Mouse (Mus musculus): ENCODE data around the gene Foxp1. TPM values are rescaled to one million over a fixed set of nuclear protein-coding genes. Genes with fewer than 3 reads are reported as not detected.

Foxp1 gene
- polyA plus RNA-seq, 1 experiment from 2014 or later, result 89.2 TPM

GRCm38 (mm10) chr6:99350566-99350965 lies 172.0 kb downstream of the Foxp1 start:
- WGBS, result 80% methylated on average over 3 of the region's 3 CpGs
- H3K4me1 ChIP-seq (ENCODE audit: control insufficient read depth, insufficient read depth, low read length), result no peaks in the 10 kb centered on the region
- no peak overlapping the region for H3K4me2 ChIP-seq (ENCODE audit: low read length)
- ATAC-seq (ENCODE audit: low FRiP score, low TSS enrichment) (no peak), DNase-seq (no peak)
- no peaks in the 10 kb centered on the region for H3K36me3 ChIP-seq (ENCODE audit: control insufficient read depth, insufficient read depth, low read length)
- H3K4me3 ChIP-seq (replicated peaks; ENCODE audit: low read depth, low read length), result no peak overlapping the region
- H3K9me3 ChIP-seq (ENCODE audit: control insufficient read depth, low read length), result no peaks in the 10 kb centered on the region
- H3K27ac ChIP-seq (replicated peaks; ENCODE audit: low read depth, low read length), result no peak overlapping the region
- no peak overlapping the region for H3K9ac ChIP-seq (replicated peaks; ENCODE audit: low read length)
- no peaks in the 10 kb centered on the region for H3K27me3 ChIP-seq (ENCODE audit: control insufficient read depth, insufficient read depth, low read length)

- Histone ChIP-seq H3K9me3 (ENCODE audit: control insufficient read depth, low read length) (no peaks in the 10 kb centered on the region), H3K4me3 (replicated peaks; ENCODE audit: low read depth, low read length) (no peak overlapping the region), H3K4me1 (ENCODE audit: control insufficient read depth, insufficient read depth, low read length) (no peaks in the 10 kb centered on the region), H3K9ac (replicated peaks; ENCODE audit: low read length) (no peak overlapping the region), H3K27me3 (ENCODE audit: control insufficient read depth, insufficient read depth, low read length) (no peaks in the 10 kb centered on the region), H3K4me2 (ENCODE audit: low read length) (no peak overlapping the region), H3K27ac (replicated peaks; ENCODE audit: low read depth, low read length) (no peak overlapping the region), H3K36me3 (ENCODE audit: control insufficient read depth, insufficient read depth, low read length) (no peaks in the 10 kb centered on the region)
- no peak for ATAC-seq (ENCODE audit: low FRiP score, low TSS enrichment)
- 92% methylated on average over 5 of the region's 5 CpGs for WGBS
- DNase-seq, result no peak
Observed at GRCm38 (mm10) chr6:99350156-99350555, 172.4 kb downstream of the Foxp1 start.

GRCm38 (mm10) chr6:99347836-99348235 lies 174.7 kb downstream of the Foxp1 start:
- Histone ChIP-seq H3K9ac (replicated peaks; ENCODE audit: low read length) (no peak overlapping the region), H3K27me3 (ENCODE audit: control insufficient read depth, insufficient read depth, low read length) (no peaks in the 10 kb centered on the region), H3K36me3 (ENCODE audit: control insufficient read depth, insufficient read depth, low read length) (no peaks in the 10 kb centered on the region), H3K4me1 (ENCODE audit: control insufficient read depth, insufficient read depth, low read length) (no peaks in the 10 kb centered on the region), H3K4me3 (replicated peaks; ENCODE audit: low read depth, low read length) (no peak overlapping the region), H3K9me3 (ENCODE audit: control insufficient read depth, low read length) (no peaks in the 10 kb centered on the region), H3K4me2 (ENCODE audit: low read length) (no peak overlapping the region), H3K27ac (replicated peaks; ENCODE audit: low read depth, low read length) (no peak overlapping the region)
- peak; percentile 18 for DNase-seq
- ATAC-seq (ENCODE audit: low FRiP score, low TSS enrichment), result no peak
- 50% methylated on average over 10 of the region's 10 CpGs for WGBS

GRCm38 (mm10) chr6:99344966-99345365 lies 177.6 kb downstream of the Foxp1 start:
- DNase-seq, result no peak
- Histone ChIP-seq H3K9ac (replicated peaks; ENCODE audit: low read length) (no peak overlapping the region), H3K36me3 (ENCODE audit: control insufficient read depth, insufficient read depth, low read length) (no peaks in the 10 kb centered on the region), H3K9me3 (ENCODE audit: control insufficient read depth, low read length) (no peaks in the 10 kb centered on the region), H3K4me2 (ENCODE audit: low read length) (no peak overlapping the region), H3K27ac (replicated peaks; ENCODE audit: low read depth, low read length) (no peak overlapping the region), H3K4me1 (ENCODE audit: control insufficient read depth, insufficient read depth, low read length) (no peaks in the 10 kb centered on the region), H3K4me3 (replicated peaks; ENCODE audit: low read depth, low read length) (no peak overlapping the region), H3K27me3 (ENCODE audit: control insufficient read depth, insufficient read depth, low read length) (no peaks in the 10 kb centered on the region)
- no peak for ATAC-seq (ENCODE audit: low FRiP score, low TSS enrichment)
- 95% methylated on average over 7 of the region's 7 CpGs for WGBS

- no peaks in the 10 kb centered on the region for H3K36me3 ChIP-seq (ENCODE audit: control insufficient read depth, insufficient read depth, low read length)
- 0 out of 2 replicates have a peak, but pooled peaks cover 1% of the 10 kb centered on the region for H3K4me1 ChIP-seq (ENCODE audit: control insufficient read depth, insufficient read depth, low read length)
- WGBS, result 97% methylated on average over 3 of the region's 3 CpGs
- no peak overlapping the region for H3K4me2 ChIP-seq (ENCODE audit: low read length)
- no peak overlapping the region for H3K4me3 ChIP-seq (replicated peaks; ENCODE audit: low read depth, low read length)
- no peak overlapping the region for H3K27ac ChIP-seq (replicated peaks; ENCODE audit: low read depth, low read length)
- no peaks in the 10 kb centered on the region for H3K9me3 ChIP-seq (ENCODE audit: control insufficient read depth, low read length)
- no peak overlapping the region for H3K9ac ChIP-seq (replicated peaks; ENCODE audit: low read length)
- DNase-seq, result no peak
- ATAC-seq (ENCODE audit: low FRiP score, low TSS enrichment), result no peak
- H3K27me3 ChIP-seq (ENCODE audit: control insufficient read depth, insufficient read depth, low read length), result no peaks in the 10 kb centered on the region
Observed at GRCm38 (mm10) chr6:99344357-99344756, 178.2 kb downstream of the Foxp1 start.

- H3K9ac ChIP-seq (replicated peaks; ENCODE audit: low read length), result no peak overlapping the region
- H3K27me3 ChIP-seq (ENCODE audit: control insufficient read depth, insufficient read depth, low read length), result no peaks in the 10 kb centered on the region
- H3K36me3 ChIP-seq (ENCODE audit: control insufficient read depth, insufficient read depth, low read length), result no peaks in the 10 kb centered on the region
- no peaks in the 10 kb centered on the region for H3K9me3 ChIP-seq (ENCODE audit: control insufficient read depth, low read length)
- H3K4me2 ChIP-seq (ENCODE audit: low read length), result no peak overlapping the region
- no peak overlapping the region for H3K4me3 ChIP-seq (replicated peaks; ENCODE audit: low read depth, low read length)
- DNase-seq, result no peak
- peaks cover 6% of the 10 kb centered on the region; the same call in 1 of the 2 replicates for H3K4me1 ChIP-seq (ENCODE audit: control insufficient read depth, insufficient read depth, low read length)
- no peak for ATAC-seq (ENCODE audit: low FRiP score, low TSS enrichment)
- 93% methylated on average over 3 of the region's 3 CpGs for WGBS
- H3K27ac ChIP-seq (replicated peaks; ENCODE audit: low read depth, low read length), result no peak overlapping the region
Observed at GRCm38 (mm10) chr6:99343815-99344214, 178.7 kb downstream of the Foxp1 start.

- WGBS, result 98% methylated on average over 3 of the region's 3 CpGs
- H3K36me3 ChIP-seq (ENCODE audit: control insufficient read depth, insufficient read depth, low read length), result no peaks in the 10 kb centered on the region
Observed at GRCm38 (mm10) chr6:99342416-99342815, 180.1 kb downstream of the Foxp1 start.

GRCm38 (mm10) chr6:99340902-99341301 lies 181.6 kb downstream of the Foxp1 start:
- DNase-seq (no peak), ATAC-seq (ENCODE audit: low FRiP score, low TSS enrichment) (no peak)
- Histone ChIP-seq H3K4me1 (ENCODE audit: control insufficient read depth, insufficient read depth, low read length) (peaks cover 6% of the 10 kb centered on the region; the same call in 1 of the 2 replicates), H3K4me3 (replicated peaks; ENCODE audit: low read depth, low read length) (no peak overlapping the region), H3K27ac (replicated peaks; ENCODE audit: low read depth, low read length) (no peak overlapping the region), H3K36me3 (ENCODE audit: control insufficient read depth, insufficient read depth, low read length) (no peaks in the 10 kb centered on the region), H3K9ac (replicated peaks; ENCODE audit: low read length) (no peak overlapping the region), H3K4me2 (ENCODE audit: low read length) (no peak overlapping the region), H3K9me3 (ENCODE audit: control insufficient read depth, low read length) (no peaks in the 10 kb centered on the region), H3K27me3 (ENCODE audit: control insufficient read depth, insufficient read depth, low read length) (no peaks in the 10 kb centered on the region)
- WGBS, result 94% methylated on average over 4 of the region's 4 CpGs

More at GRCm38 (mm10) chr6:99342416-99342815, 180.1 kb downstream of the Foxp1 start:
- H3K27ac ChIP-seq (replicated peaks; ENCODE audit: low read depth, low read length), result no peak overlapping the region
- ATAC-seq (ENCODE audit: low FRiP score, low TSS enrichment) (no peak), DNase-seq (no peak)
- no peaks in the 10 kb centered on the region for H3K9me3 ChIP-seq (ENCODE audit: control insufficient read depth, low read length)
- H3K9ac ChIP-seq (replicated peaks; ENCODE audit: low read length), result no peak overlapping the region
- no peaks in the 10 kb centered on the region for H3K27me3 ChIP-seq (ENCODE audit: control insufficient read depth, insufficient read depth, low read length)
- no peak overlapping the region for H3K4me2 ChIP-seq (ENCODE audit: low read length)
- peaks cover 6% of the 10 kb centered on the region; the same call in 1 of the 2 replicates for H3K4me1 ChIP-seq (ENCODE audit: control insufficient read depth, insufficient read depth, low read length)
- H3K4me3 ChIP-seq (replicated peaks; ENCODE audit: low read depth, low read length), result no peak overlapping the region

GRCm38 (mm10) chr6:99339986-99340721 lies 182.4 kb downstream of the Foxp1 start:
- no peaks in the 10 kb centered on the region for H3K9me3 ChIP-seq (ENCODE audit: control insufficient read depth, low read length)
- H3K27me3 ChIP-seq (ENCODE audit: control insufficient read depth, insufficient read depth, low read length), result no peaks in the 10 kb centered on the region
- H3K36me3 ChIP-seq (ENCODE audit: control insufficient read depth, insufficient read depth, low read length), result no peaks in the 10 kb centered on the region
- no peak for DNase-seq
- no peak overlapping the region for H3K9ac ChIP-seq (replicated peaks; ENCODE audit: low read length)
- no peak overlapping the region for H3K27ac ChIP-seq (replicated peaks; ENCODE audit: low read depth, low read length)
- no peak overlapping the region for H3K4me3 ChIP-seq (replicated peaks; ENCODE audit: low read depth, low read length)
- H3K4me1 ChIP-seq (ENCODE audit: control insufficient read depth, insufficient read depth, low read length), result peaks cover 6% of the 10 kb centered on the region; the same call in 1 of the 2 replicates
- no peak overlapping the region for H3K4me2 ChIP-seq (ENCODE audit: low read length)
- ATAC-seq (ENCODE audit: low FRiP score, low TSS enrichment), result no peak
- WGBS, result 89% methylated on average over 10 of the region's 10 CpGs
